Mouse (Mus musculus) hindbrain, embryonic 10.5 days (tissue): Measurements from ENCODE around the gene Klf1. TPM values are rescaled to one million over a fixed set of nuclear protein-coding genes. Genes with fewer than 3 reads are reported as not detected.

Experiments used
- DNase-seq: peaks from one replicate; pipeline ENCODE4 v3.0.0-alpha.2; 2017; ENCODE audit warnings: low spot score
- H3K27ac ChIP-seq: fragments of 300-500 bp; sonication (generic); 2 replicates; pipeline ENCODE4 v1.5.1; 2016; ENCODE audit warnings: mild to moderate bottlenecking, moderate library complexity
- H3K27me3 ChIP-seq: fragments of 300-500 bp; sonication (generic); 2 replicates; pipeline ENCODE4 v1.6.1; 2016; ENCODE audit warnings: mild to moderate bottlenecking; ENCODE audit not compliant: poor library complexity, insufficient read depth, severe bottlenecking
- H3K36me3 ChIP-seq: fragments of 300-500 bp; sonication (generic); 2 replicates; pipeline ENCODE4 v1.6.1; 2016; ENCODE audit warnings: mild to moderate bottlenecking, moderate library complexity
- H3K4me1 ChIP-seq: fragments of 300-500 bp; sonication (generic); replicated peaks from 2 replicates; pipeline ENCODE4 v1.6.1; 2016; ENCODE audit warnings: mild to moderate bottlenecking
- H3K4me3 ChIP-seq: fragments of 300-500 bp; sonication (generic); 2 replicates; pipeline ENCODE4 v1.5.1; 2016; ENCODE audit warnings: mild to moderate bottlenecking, moderate library complexity
- H3K9me3 ChIP-seq: fragments of 300-500 bp; sonication (generic); 2 replicates; pipeline ENCODE4 v1.6.1; 2016; ENCODE audit warnings: mild to moderate bottlenecking, moderate library complexity
- WGBS: fragments of 180-500 bp; shearing (Covaris S2); methylation state at CpG from one replicate; pipeline ENCODE4 v1.1.7; 2016; 5-methylcytosine and 5-hydroxymethylcytosine counted together
- polyA plus RNA-seq: library from polyadenylated mRNA; unstranded; fragments of >200 nt; fragmentation: Nextera tagmentation; extraction: Ambion mirVana; gene quantifications from 2 replicates; pipeline ENCODE4 v1.2.1, GENCODE M21; 2016

The Klf1 gene
- polyA plus RNA-seq, result 18.2 and 21.5 TPM in 2 replicates

- Histone ChIP-seq H3K4me3 (peak within 1 kb of the TSS; percentile 71), H3K27me3 (peaks cover 50% of the 10 kb centered on the region), H3K36me3 (no peaks in the 10 kb centered on the region), H3K4me1 (peaks cover 16% of the 10 kb centered on the region), H3K27ac (peak within 1 kb of the TSS; percentile 89), H3K9me3 (no peaks in the 10 kb centered on the region)
- no peak for DNase-seq
- WGBS, result 82% methylated on average over 3 of the region's 3 CpGs
Observed at GRCm38 (mm10) chr8:84901752-84902151, at the start of gene Klf1. TSS of gene Klf1 (plus strand) at chr8:84901928.

DNA sequence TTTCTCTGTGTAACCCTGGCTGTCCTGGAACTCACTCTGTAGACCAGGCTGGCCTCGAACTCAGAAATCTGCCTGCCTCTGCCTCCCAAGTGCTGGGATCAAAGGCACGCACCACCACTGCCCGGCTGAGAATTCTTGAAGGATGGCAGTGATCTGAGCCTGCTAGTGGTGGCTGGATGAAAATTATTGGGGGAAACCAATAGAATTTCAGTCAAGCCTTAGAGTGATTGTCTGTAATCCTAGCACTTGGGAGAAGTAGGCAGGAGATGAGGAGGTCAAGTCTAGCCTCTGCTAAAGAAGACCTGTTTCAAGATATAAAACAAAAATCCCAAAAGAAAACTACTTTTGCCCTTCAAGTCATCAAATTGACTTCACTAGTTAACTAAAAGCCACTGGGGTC is 45.3 kb upstream of the Klf1 start:
- no peak for DNase-seq
- H3K27me3 ChIP-seq, result 0 out of 2 replicates have a peak, but pooled peaks cover 5% of the 10 kb centered on the region
- peak overlapping the region; percentile 97 for H3K4me3 ChIP-seq
- WGBS, result 97% methylated on average over 3 of the region's 3 CpGs
- H3K9me3 ChIP-seq, result no peaks in the 10 kb centered on the region
- H3K4me1 ChIP-seq, result peaks cover 14% of the 10 kb centered on the region
- H3K36me3 ChIP-seq, result peaks cover 25% of the 10 kb centered on the region
- H3K27ac ChIP-seq, result peak overlapping the region; percentile 92; the same call in 1 of the 2 replicates

DNA sequence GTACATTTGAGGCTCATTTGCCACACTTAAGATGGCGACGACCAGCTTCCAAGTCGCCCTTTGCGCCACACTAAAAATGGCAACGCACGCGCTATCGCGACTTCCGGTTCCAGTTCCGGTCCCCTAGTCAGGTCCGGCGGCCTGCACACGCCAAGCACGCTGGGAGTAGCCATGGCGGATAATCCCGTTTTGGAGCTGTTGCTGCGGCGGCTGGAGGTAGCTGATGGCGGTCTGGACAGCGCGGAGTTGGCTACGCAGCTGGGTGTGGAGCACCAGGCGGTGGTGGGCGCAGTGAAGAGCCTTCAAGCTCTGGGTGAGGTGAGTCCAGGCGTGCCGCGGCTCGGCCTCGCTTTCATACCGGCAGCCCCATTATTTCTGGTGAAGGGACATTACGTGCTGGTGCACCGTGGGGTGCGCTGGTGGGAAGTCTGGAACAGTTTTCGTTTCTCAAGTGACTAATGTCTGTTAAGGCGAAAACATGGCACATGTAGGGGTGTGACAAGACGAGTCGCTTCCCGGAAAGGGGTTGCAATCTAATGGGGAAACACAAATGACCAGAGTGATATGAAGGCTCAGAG is 44.8 kb upstream of the Klf1 start, which contains the start of gene Farsa:
Gene Farsa (plus strand): TSS at position 126 of the 578 bp plus-strand sequence.
- Histone ChIP-seq H3K4me3 (peak within 1 kb of the TSS; percentile 97), H3K27me3 (0 out of 2 replicates have a peak, but pooled peaks cover 5% of the 10 kb centered on the region), H3K9me3 (no peaks in the 10 kb centered on the region), H3K4me1 (peaks cover 14% of the 10 kb centered on the region), H3K27ac (peak within 1 kb of the TSS; percentile 92), H3K36me3 (peaks cover 30% of the 10 kb centered on the region)
- DNase-seq, result peak; percentile 94
- under 1% methylated on average over 39 of the region's 39 CpGs for WGBS

DNA sequence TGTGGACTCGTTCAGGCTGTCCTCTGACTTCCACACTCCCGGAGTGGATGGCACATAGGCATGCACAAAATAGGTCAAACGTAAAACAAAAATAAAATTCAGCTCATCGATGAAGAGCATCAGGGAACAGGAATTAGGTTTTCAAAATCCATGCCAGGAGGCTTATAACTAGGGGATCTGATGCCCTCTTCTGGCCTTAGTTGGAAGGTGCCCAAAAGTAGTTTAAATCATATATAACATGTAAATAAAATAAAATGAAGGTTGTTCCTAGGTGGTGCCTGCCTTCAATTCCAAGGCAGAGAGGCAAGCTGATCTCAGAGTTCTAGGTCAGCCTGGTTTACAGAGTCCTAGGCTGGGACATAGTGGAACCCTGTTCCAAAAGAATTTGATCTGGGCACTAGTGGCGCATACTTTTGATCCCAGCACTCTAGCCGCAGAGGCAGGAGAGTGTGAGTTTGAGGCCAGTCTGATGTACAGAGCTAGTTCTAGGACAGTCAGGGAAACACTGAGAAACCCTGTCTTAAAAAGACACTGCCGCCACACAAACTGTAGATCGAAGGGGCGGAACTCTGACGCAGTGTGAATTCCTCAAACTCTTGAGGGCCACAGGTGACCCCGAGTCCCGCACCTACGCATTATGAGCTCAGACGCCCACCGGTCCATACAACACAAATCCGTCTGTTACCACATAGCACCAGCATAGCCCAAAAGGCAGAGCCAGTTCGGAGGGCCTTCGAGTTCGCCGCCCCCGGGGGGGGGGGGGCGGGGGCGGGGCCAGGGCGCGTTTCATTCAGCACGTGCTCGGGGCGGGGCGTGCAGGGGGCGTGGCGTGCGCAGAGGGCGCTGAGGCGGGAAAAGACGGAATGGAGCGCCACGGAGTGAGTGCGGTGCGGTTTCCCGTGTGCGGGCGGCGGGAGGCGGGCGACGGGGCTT is 30.1 kb upstream of the Klf1 start, which contains the start of gene Syce2:
Gene Syce2 (plus strand): TSS at position 736 of the 933 bp plus-strand sequence.
- 15% methylated on average over 46 of the region's 46 CpGs for WGBS

DNA sequence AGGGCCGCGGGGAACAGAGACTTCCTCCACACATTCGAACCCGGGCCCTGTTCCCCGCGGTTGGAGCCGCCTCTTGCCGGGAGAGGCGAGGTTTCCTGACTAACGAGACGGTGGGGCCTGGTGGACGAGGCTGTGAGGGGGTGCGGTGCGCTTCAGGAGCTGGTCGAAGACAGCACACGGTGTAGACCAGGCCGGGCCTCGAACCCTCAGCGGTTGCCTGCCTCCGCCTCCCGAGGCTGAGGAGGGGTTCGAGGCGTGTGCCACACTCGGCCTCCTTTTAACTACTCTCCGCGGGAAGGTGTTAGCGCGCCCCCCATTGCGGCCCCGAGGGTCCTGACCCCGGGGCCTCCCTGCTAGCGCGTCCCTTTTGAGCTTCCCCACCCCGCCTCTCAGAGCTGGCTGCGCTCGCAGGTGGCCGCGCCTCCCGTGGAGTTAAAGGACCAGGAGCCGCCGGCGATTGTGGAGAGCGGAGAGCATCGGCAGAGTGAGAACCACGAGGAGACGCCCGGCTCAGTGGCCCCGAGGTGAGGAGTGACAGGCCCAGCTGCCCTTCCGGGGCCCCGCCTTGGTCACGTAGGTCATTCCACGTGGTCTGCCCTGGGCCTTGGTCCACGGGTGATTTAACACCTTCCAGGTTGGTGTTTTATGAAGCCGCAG is 29.3 kb upstream of the Klf1 start:
- H3K9me3 ChIP-seq, result no peaks in the 10 kb centered on the region
- whole genome bisulfite sequencing, result 2% methylated on average over 54 of the region's 54 CpGs
- H3K4me3 ChIP-seq, result peak overlapping the region; percentile 55
- peaks cover 24% of the 10 kb centered on the region for H3K36me3 ChIP-seq
- peak overlapping the region; percentile 81 for H3K27ac ChIP-seq
- peak; percentile 35 for DNase-seq
- H3K4me1 ChIP-seq, result peaks cover 15% of the 10 kb centered on the region
- H3K27me3 ChIP-seq, result peaks cover 23% of the 10 kb centered on the region

More for the DNA sequence above, 30.1 kb upstream of the Klf1 start, which contains the start of gene Syce2:
- Histone ChIP-seq H3K4me1 (peaks cover 15% of the 10 kb centered on the region), H3K27me3 (peaks cover 23% of the 10 kb centered on the region), H3K4me3 (peak within 1 kb of the TSS; percentile 55), H3K27ac (peak within 1 kb of the TSS; percentile 81), H3K36me3 (peaks cover 32% of the 10 kb centered on the region), H3K9me3 (no peaks in the 10 kb centered on the region)
- peak; percentile 72 for DNase-seq

GRCm38 (mm10) chr8:84873016-84873415 is 28.7 kb upstream of the Klf1 start:
- peak overlapping the region; percentile 81; the same call in 1 of the 2 replicates for H3K27ac ChIP-seq
- 68% methylated on average over 4 of the region's 4 CpGs for WGBS
- peaks cover 23% of the 10 kb centered on the region for H3K27me3 ChIP-seq
- H3K9me3 ChIP-seq, result no peaks in the 10 kb centered on the region
- no peak for DNase-seq
- H3K36me3 ChIP-seq, result peaks cover 18% of the 10 kb centered on the region
- peak overlapping the region; percentile 55 for H3K4me3 ChIP-seq
- H3K4me1 ChIP-seq, result peaks cover 15% of the 10 kb centered on the region

- Histone ChIP-seq H3K27me3 (peaks cover 23% of the 10 kb centered on the region), H3K27ac (no peak overlapping the region), H3K9me3 (no peaks in the 10 kb centered on the region), H3K4me1 (peaks cover 15% of the 10 kb centered on the region), H3K4me3 (no peak overlapping the region), H3K36me3 (peaks cover 5% of the 10 kb centered on the region)
- 91% methylated on average over 3 of the region's 3 CpGs for WGBS
- no peak for DNase-seq
Observed at GRCm38 (mm10) chr8:84874339-84874738, 27.4 kb upstream of the Klf1 start.

DNA sequence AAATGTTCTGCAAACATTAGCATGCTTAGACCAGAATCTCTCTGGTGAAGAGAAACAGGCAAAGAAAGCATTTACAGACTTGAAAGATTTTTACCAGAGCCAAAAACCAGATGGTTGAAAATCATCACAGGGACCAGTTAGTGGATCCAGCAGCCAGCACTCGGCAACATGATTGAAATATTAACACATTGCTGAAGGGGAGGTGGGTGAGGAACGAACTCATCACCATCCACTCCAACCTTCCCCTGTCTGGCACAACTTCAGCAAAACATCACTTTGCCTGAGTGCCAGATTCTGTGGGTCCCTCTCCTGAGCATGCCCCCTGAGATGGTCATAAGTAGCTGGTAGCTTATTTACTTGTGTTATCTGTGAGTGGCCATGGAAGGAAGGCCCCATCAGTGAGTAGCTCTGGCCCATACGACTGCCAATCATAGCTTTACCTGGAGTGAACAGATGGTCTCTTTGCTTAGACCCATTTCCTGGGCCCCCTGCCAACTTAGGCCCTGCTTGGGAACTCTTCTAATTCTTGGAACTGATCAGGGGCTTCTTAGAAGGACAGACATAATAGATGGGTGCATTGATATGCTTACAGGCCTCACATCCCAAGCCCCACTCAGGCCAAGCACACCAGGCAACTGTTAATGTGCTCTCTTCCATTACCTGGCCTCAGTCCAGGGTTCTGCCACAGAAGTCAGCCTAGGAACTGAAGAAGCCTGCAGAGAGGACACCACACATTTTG is 24.3 kb upstream of the Klf1 start:
- peaks cover 6% of the 10 kb centered on the region for H3K4me1 ChIP-seq

GRCm38 (mm10) chr8:84878915-84879314 is 22.8 kb upstream of the Klf1 start:
- DNase-seq, result no peak
- Histone ChIP-seq H3K36me3 (no peaks in the 10 kb centered on the region), H3K27me3 (0 out of 2 replicates have a peak, but pooled peaks cover under 1% of the 10 kb centered on the region), H3K4me1 (no peaks in the 10 kb centered on the region), H3K27ac (no peak overlapping the region), H3K4me3 (no peak overlapping the region), H3K9me3 (no peaks in the 10 kb centered on the region)
- WGBS, result 89% methylated on average over 1 of the region's 1 CpGs

More for the DNA sequence above, 24.3 kb upstream of the Klf1 start:
- Histone ChIP-seq H3K36me3 (no peaks in the 10 kb centered on the region), H3K4me3 (no peak overlapping the region), H3K27ac (no peak overlapping the region), H3K9me3 (no peaks in the 10 kb centered on the region), H3K27me3 (peaks cover 15% of the 10 kb centered on the region)
- 90% methylated on average over 3 of the region's 3 CpGs for WGBS
- no peak for DNase-seq

GRCm38 (mm10) chr8:84884728-84885127 is 17.0 kb upstream of the Klf1 start:
- peaks cover 48% of the 10 kb centered on the region for H3K36me3 ChIP-seq
- no peaks in the 10 kb centered on the region for H3K4me1 ChIP-seq
- no peak overlapping the region for H3K27ac ChIP-seq
- no peaks in the 10 kb centered on the region for H3K9me3 ChIP-seq
- WGBS, result 87% methylated on average over 4 of the region's 4 CpGs
- no peak overlapping the region for H3K4me3 ChIP-seq
- no peak for DNase-seq
- no peaks in the 10 kb centered on the region for H3K27me3 ChIP-seq

DNA sequence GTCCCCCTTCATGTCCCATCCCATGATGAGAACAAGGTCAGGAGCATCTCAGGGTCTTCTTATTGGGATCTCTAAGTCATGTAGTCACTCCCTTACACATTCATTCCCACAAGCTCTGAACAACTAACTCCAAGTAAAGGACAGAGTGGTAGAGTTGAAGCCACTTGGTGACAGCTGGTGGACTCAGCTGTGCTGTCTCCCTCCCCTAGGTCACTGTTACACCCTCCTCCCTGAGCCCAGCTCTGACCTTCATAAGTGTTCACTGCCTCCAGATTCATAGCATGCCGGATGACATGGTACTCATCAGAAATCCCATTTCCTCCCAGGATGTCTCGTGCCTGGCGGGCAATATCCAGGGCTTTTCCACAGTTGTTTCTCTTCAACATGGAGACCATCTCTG is 13.4 kb upstream of the Klf1 start:
- WGBS, result 92% methylated on average over 3 of the region's 3 CpGs
- peaks cover 68% of the 10 kb centered on the region for H3K36me3 ChIP-seq
- H3K4me1 ChIP-seq, result peaks cover 13% of the 10 kb centered on the region
- DNase-seq, result no peak
- no peaks in the 10 kb centered on the region for H3K9me3 ChIP-seq
- H3K27ac ChIP-seq, result no peak overlapping the region
- no peaks in the 10 kb centered on the region for H3K27me3 ChIP-seq
- H3K4me3 ChIP-seq, result no peak overlapping the region

GRCm38 (mm10) chr8:84889141-84889540 is 12.6 kb upstream of the Klf1 start:
- no peaks in the 10 kb centered on the region for H3K27me3 ChIP-seq
- peaks cover 68% of the 10 kb centered on the region for H3K36me3 ChIP-seq
- H3K9me3 ChIP-seq, result no peaks in the 10 kb centered on the region
- no peak overlapping the region for H3K27ac ChIP-seq
- H3K4me3 ChIP-seq, result no peak overlapping the region
- no peak for DNase-seq
- H3K4me1 ChIP-seq, result peaks cover 21% of the 10 kb centered on the region
- 96% methylated on average over 1 of the region's 1 CpGs for WGBS
